Mouse (Mus musculus) erythroblast, adult 5-6 weeks (primary cell): ENCODE measurements around the gene Odc1. TPM values are rescaled to one million over a fixed set of nuclear protein-coding genes. Genes with fewer than 3 reads are reported as not detected.

Experiments
- ATAC-seq: replicated peaks from 2 replicates; pipeline ENCODE4 v1.8.0; 2016; ENCODE audit warnings: moderate number of reproducible peaks, mild to moderate bottlenecking, moderate TSS enrichment, inconsistent platforms; ENCODE audit not compliant: poor library complexity, low FRiP score, severe bottlenecking
- total RNA-seq, 2 experiments: library from RNA; stranded (forward) in 1 of 2; stranded (reverse) in 1 of 2; fragments of 150-400 nt in 1 of 2; fragments of 200-764, 138-1000 nt in 1 of 2; gene quantifications; 2 replicates each; pipeline versions ENCODE4 v1.2.3 to v1.2.4; 2015 to 2017; ENCODE audit warnings: low replicate concordance in 2 of 2

Gene Odc1
- total RNA-seq, 2 experiments from 2014 or later, result 578 to 1,162 TPM

GRCm38 (mm10) chr12:17582406-17582805 is 37.8 kb downstream of the Odc1 start:
- no peak for ATAC-seq

- no peak for ATAC-seq
Observed at GRCm38 (mm10) chr12:17583860-17584259, 39.3 kb downstream of the Odc1 start.

GRCm38 (mm10) chr12:17586011-17586410 is 41.4 kb downstream of the Odc1 start:
- no peak for ATAC-seq

- ATAC-seq, result no peak
Observed at GRCm38 (mm10) chr12:17588436-17588835, 43.8 kb downstream of the Odc1 start.

- no peak for ATAC-seq
Observed at GRCm38 (mm10) chr12:17588906-17589612, 44.5 kb downstream of the Odc1 start.

- no peak for ATAC-seq
Observed at GRCm38 (mm10) chr12:17591249-17591648, 46.7 kb downstream of the Odc1 start.

GRCm38 (mm10) chr12:17593956-17594355 is 49.4 kb downstream of the Odc1 start:
- no peak for ATAC-seq

- no peak for ATAC-seq
Observed at GRCm38 (mm10) chr12:17594701-17595100, 50.1 kb downstream of the Odc1 start.

GRCm38 (mm10) chr12:17595166-17595565 is 50.6 kb downstream of the Odc1 start:
- no peak for ATAC-seq

Other genes starting within 250 kb of the Odc1 start
- 1.3 TPM in 1 of 2 replicates, not detected in the other for gene Atp6v1c2, start 215.4 kb upstream of the Odc1 start, total RNA-seq (2015; ENCODE audit: low replicate concordance)
- gene Atp6v1c2, start 215.4 kb upstream of the Odc1 start, total RNA-seq (2017; ENCODE audit: low replicate concordance), result not detected in 2 replicates
- gene Nol10, start 196.3 kb upstream of the Odc1 start, total RNA-seq (2015; ENCODE audit: low replicate concordance), result 3.5 and 6.3 TPM in 2 replicates
- 2.4 and 5.0 TPM in 2 replicates for gene Nol10, start 196.3 kb upstream of the Odc1 start, total RNA-seq (2017; ENCODE audit: low replicate concordance)
- gene Hpcal1, start 146.1 kb downstream of the Odc1 start, total RNA-seq (2015; ENCODE audit: low replicate concordance), result 23.8 and 30.3 TPM in 2 replicates
- 4.3 and 7.4 TPM in 2 replicates for gene Hpcal1, start 146.1 kb downstream of the Odc1 start, total RNA-seq (2017; ENCODE audit: low replicate concordance)